Mouse (Mus musculus) left cerebral cortex, adult 2 months (tissue): ENCODE measurements around the gene Ntpcr. TPM values are rescaled to one million over a fixed set of nuclear protein-coding genes. Genes with fewer than 3 reads are reported as not detected.
A peak's percentile ranks its signal among the peaks of the same experiment; 100 is the strongest.

Source experiments
- DNase-seq, 2 experiments: peaks; one replicate each; pipeline ENCODE4 v3.0.0; 2021 to 2022; ENCODE audit warnings: low spot score in 2 of 2, mixed read lengths in 1 of 2; ENCODE audit errors: extremely low spot score in 1 of 2
- H3K27ac ChIP-seq: fragments of 200-600 bp; 2 replicates; pipeline ENCODE4 v1.8.1; 2022
- H3K4me3 ChIP-seq: fragments of 200-600 bp; 2 replicates; pipeline ENCODE4 v1.8.1; 2022
- CTCF ChIP-seq: fragments of 200-600 bp; IDR thresholded peaks from 2 replicates; pipeline ENCODE4 v1.8.1; 2022; ENCODE audit warnings: antibody characterized with exemption, mild to moderate bottlenecking, moderate library complexity
- intact Hi-C: fragments of 180-260 bp; cut with DNase I; formaldehyde crosslinking; loops from one replicate; pipeline ENCODE4 v1.15.1; 2025
- total RNA-seq, 2 experiments: library from RNA; stranded (reverse); gene quantifications; 2 replicates each; pipeline ENCODE4 v1.2.3; 2021

The Ntpcr gene
- total RNA-seq, 2 experiments from 2014 or later, result 23.3 to 23.7 TPM

- Histone ChIP-seq H3K4me3 (no peak overlapping the region), H3K27ac (no peak overlapping the region)
- intact Hi-C loops, result no loop called here
- DNase-seq, result no peak
- TF ChIP-seq CTCF, result no peak
Observed at GRCm38 (mm10) chr8:125702868-125703473, 26.8 kb upstream of the Ntpcr start.

GRCm38 (mm10) chr8:125704434-125704833, 25.3 kb upstream of the Ntpcr start:
- TF ChIP-seq CTCF, result no peak
- intact Hi-C loops, result no loop called here

GRCm38 (mm10) chr8:125705816-125706215, 23.9 kb upstream of the Ntpcr start:
- H3K27ac ChIP-seq, result no peak overlapping the region
- no peak overlapping the region for H3K4me3 ChIP-seq
- intact Hi-C loops, result no loop called here
- no peak for DNase-seq
- TF ChIP-seq CTCF, result no peak

More at GRCm38 (mm10) chr8:125704434-125704833, 25.3 kb upstream of the Ntpcr start:
- DNase-seq, result no peak
- Histone ChIP-seq H3K27ac (no peak overlapping the region), H3K4me3 (no peak overlapping the region)

GRCm38 (mm10) chr8:125709171-125709570, 20.6 kb upstream of the Ntpcr start:
- no peak for DNase-seq
- intact Hi-C loops, result no loop called here
- Histone ChIP-seq H3K27ac (no peak overlapping the region), H3K4me3 (no peak overlapping the region)
- TF ChIP-seq CTCF, result no peak

GRCm38 (mm10) chr8:125711514-125711913, 18.2 kb upstream of the Ntpcr start:
- no peak for TF ChIP-seq CTCF
- intact Hi-C loops, result no loop called here
- no peak overlapping the region for H3K4me3 ChIP-seq

GRCm38 (mm10) chr8:125716211-125716610, 13.6 kb upstream of the Ntpcr start:
- Histone ChIP-seq H3K27ac (no peak overlapping the region), H3K4me3 (no peak overlapping the region)
- no peak for TF ChIP-seq CTCF
- intact Hi-C loops, result no loop called here
- DNase-seq, result no peak

More at GRCm38 (mm10) chr8:125711514-125711913, 18.2 kb upstream of the Ntpcr start:
- DNase-seq, result no peak
- no peak overlapping the region for H3K27ac ChIP-seq

GRCm38 (mm10) chr8:125716613-125717012, 13.2 kb upstream of the Ntpcr start:
- TF ChIP-seq CTCF, result no peak
- no peak for DNase-seq
- no peak overlapping the region for H3K27ac ChIP-seq
- intact Hi-C loops, result no loop called here
- H3K4me3 ChIP-seq, result no peak overlapping the region

- Histone ChIP-seq H3K4me3 (no peak overlapping the region), H3K27ac (no peak overlapping the region)
- intact Hi-C loops, result no loop called here
- no peak for DNase-seq
- TF ChIP-seq CTCF, result peak; percentile 48
Observed at GRCm38 (mm10) chr8:125718914-125719313, 10.8 kb upstream of the Ntpcr start.

- no peak overlapping the region for H3K27ac ChIP-seq
- no peak for DNase-seq
- no peak for TF ChIP-seq CTCF
Observed at GRCm38 (mm10) chr8:125722675-125723074, 7.1 kb upstream of the Ntpcr start.

GRCm38 (mm10) chr8:125723437-125723836, 6.3 kb upstream of the Ntpcr start:
- H3K27ac ChIP-seq, result no peak overlapping the region
- H3K4me3 ChIP-seq, result no peak overlapping the region
- intact Hi-C loops, result loop anchor here (5.0 kb wide), 1 partner anchor 146 kb away; no protein-coding TSS in a partner anchor
- no peak for DNase-seq
- TF ChIP-seq CTCF, result no peak

More at GRCm38 (mm10) chr8:125722675-125723074, 7.1 kb upstream of the Ntpcr start:
- no peak overlapping the region for H3K4me3 ChIP-seq
- intact Hi-C loops, result loop anchor here (5.0 kb wide), 1 partner anchor 145 kb away; no protein-coding TSS in a partner anchor

- TF ChIP-seq CTCF, result no peak
- no peak for DNase-seq
- Histone ChIP-seq H3K27ac (no peak overlapping the region), H3K4me3 (no peak overlapping the region)
- intact Hi-C loops, result no loop called here
Observed at GRCm38 (mm10) chr8:125725037-125725820, 4.5 kb upstream of the Ntpcr start.

GRCm38 (mm10) chr8:125726143-125726542, 3.6 kb upstream of the Ntpcr start:
- no peak overlapping the region for H3K4me3 ChIP-seq
- no peak for DNase-seq
- no peak for TF ChIP-seq CTCF
- intact Hi-C loops, result no loop called here
- H3K27ac ChIP-seq, result no peak overlapping the region
